Mouse (Mus musculus) R1 (cell line): Measurements from ENCODE around the gene Gfra1.

ENCODE experiments used
- DNase-seq: peaks from one replicate; pipeline ENCODE4 v3.0.0-alpha.2; 2018; ENCODE audit warnings: low read depth, low spot score

The Gfra1 gene

DNA sequence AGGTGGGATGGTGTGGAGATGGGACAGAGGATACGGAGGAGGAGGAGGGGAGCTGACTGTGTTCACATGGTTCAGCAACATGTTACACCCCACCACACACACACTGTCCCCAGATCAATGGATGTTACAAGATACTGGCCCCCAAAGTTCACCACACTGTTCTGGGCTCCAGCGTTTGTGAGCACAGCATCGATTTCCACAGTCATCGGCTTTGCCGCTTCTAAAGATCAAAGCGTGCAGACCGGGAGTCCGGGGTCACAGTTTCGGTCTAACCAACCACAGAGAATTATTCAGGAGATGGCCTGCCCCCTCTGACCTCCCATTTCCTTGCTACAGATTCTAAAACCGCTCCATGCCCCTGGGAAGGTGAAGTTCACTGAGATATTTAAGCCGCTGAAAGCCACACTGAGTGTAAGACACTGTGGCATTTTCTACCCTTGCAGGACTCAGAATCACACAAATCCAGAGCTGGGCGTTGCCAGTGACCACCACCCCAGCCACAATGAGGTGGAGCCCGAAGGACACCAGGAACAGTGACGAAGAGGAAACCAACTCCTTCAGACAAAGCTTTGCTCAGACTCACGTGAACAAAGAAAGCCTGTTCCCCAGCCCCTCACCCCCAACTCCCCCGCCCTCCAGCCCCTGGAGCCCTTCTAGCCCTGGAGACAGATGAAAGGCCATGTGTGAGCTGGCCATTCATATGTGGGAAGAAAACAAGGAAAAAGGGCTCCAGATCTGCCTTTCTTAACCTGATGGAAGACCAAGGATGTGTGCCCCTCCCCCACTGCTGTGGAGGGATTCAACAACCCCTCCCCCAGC lies 59.7 kb downstream of the Gfra1 start:
- DNase-seq, result peak; percentile 29

GRCm38 (mm10) chr19:58393121-58393520 lies 62.6 kb downstream of the Gfra1 start:
- DNase-seq, result no peak

GRCm38 (mm10) chr19:58391796-58392195 lies 63.9 kb downstream of the Gfra1 start:
- DNase-seq, result peak; percentile 62

DNA sequence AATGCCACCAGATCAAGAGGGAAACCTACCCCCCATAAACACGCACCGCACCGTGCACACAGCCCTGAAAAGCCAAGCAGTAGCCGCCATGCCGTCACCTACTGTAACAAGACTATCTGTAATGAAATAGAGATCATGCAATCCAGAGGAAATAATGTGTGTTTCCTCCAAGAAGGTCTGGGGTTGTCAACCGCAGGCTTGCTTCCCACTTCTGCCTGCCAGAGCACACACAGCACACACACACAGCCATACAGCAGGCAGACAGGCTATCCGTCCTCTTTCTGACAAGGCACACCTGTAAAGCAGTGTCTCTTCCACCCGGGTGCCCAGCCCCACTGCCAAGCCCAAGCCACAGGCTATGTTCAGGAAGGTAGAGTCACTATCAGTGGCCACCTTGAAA lies 66.2 kb downstream of the Gfra1 start:
- DNase-seq, result no peak

DNA sequence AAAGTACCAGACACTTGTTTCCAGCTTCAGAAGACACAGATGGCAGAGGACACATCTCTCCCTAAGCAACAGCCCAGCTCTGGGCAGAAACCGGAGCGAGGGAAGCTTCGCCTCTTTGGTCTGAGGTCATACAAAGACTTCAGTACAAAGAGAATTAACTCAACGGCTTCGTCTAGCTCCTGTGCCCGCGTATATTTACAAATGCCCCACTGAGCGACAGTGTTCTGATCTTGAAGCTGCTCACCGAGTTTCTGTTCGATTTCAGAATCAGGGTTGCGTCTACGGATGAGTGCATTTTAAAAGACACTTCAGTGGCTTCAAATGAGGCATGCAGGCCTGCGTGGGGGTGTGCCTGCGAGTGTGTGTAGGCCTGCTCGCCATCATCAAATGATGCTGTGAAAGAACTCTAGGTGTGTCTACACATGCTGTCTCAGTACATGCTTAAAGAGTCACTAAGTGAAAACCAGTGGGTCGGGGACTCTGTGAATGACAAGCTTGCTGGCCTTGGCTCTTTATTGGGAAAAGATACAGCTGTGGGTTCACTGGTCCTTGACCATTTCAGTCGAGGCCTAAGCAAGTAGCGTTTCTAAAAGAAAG lies 66.8 kb downstream of the Gfra1 start:
- DNase-seq, result no peak

DNA sequence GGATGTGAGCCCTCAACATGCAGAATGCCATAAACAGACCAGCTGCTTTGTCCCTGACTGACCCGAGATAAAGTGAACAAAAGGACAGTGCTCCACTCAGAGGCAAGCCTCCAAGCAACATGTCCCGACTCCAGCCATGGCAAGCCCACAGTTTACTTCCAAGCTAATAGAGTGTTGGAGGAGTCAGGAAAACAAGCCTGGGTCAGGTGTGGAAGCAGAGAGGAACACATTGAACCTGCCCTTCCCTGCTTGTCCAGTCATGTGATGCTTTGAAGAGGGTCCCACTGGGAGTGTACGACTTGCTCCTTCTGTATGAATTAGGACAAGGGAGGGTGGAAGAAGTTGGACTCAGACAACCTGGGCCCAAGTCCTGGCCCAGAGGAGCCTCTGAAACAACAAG lies 72.4 kb downstream of the Gfra1 start:
- DNase-seq, result no peak

- DNase-seq, result no peak
Measured at GRCm38 (mm10) chr19:58382535-58382934, 73.2 kb downstream of the Gfra1 start.

DNA sequence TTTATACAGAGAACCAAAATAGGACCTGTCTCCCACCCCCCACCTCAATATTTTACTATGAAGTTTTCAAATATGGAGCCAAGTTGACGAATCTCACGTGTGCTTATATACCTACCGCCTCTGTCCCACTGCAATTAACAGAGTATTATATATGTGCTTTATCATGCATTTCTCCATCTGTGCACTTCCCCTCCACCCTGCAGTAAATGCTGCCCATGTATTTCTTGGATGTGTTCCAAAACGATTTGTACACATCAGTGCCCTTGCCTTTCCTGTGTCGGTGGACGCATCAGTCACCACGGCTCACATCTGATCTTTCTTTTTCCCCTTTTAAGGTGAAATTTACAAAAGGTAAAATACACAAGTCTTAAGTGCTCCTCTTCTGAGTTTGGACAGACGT lies 77.7 kb downstream of the Gfra1 start:
- no peak for DNase-seq

DNA sequence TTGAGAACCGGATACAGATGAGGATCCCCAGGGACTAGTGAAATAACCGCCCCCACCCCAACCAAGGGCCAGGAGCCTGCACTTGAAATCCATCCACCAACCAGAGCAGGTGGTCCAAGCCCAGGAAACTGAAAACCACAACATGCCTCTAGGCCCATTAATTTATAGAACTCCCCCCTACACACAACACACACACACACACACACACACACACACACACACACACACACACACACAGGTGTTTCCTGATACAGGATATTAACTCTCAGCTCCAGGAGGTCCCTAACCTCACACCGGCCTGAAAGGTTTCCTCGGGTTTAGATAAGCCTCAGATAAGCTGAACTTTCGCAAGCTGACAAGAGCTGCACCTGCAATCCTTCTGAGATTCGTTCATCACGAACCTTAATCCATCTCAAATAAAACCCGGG lies 79.0 kb downstream of the Gfra1 start:
- DNase-seq, result no peak

GRCm38 (mm10) chr19:58374648-58375047 lies 81.1 kb downstream of the Gfra1 start:
- DNase-seq, result no peak

DNA sequence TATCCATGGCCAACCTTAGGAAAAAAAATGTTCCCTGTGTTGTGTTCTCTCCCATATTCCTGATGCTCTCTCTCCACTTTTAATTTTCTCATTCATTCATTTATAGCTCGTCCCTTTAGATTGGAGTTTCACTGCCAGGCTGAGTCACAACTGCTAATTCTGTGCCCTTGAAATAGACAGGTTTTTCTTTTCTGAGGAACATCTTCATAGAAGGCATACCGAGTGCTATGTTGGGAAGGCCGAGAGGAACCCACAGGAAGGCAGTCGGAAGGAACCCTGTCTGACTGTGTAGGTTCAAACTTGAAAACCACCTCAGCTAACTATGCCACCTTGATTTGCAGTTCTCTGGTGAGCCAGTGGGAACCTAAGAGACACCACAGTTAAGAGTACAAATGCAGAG lies 81.6 kb downstream of the Gfra1 start:
- no peak for DNase-seq

DNA sequence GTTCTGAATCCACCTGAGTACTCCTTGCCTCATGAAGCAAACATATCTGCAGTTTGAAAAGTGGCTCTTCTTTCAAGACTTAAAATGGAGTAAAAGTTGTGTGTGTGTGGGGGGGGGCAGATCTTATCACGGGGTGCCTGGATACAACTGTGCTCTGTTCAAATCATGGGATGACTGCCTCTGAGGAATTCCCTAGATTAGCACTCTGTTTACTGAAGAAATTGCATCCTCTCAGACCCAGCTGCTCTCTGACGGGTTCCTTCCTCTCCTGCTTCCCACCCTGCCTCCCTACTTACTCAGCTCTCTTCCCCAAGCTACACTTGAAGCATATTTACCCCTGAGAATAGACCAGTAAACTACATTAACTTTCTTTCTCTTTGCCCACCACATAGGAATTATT lies 87.2 kb downstream of the Gfra1 start:
- no peak for DNase-seq

DNA sequence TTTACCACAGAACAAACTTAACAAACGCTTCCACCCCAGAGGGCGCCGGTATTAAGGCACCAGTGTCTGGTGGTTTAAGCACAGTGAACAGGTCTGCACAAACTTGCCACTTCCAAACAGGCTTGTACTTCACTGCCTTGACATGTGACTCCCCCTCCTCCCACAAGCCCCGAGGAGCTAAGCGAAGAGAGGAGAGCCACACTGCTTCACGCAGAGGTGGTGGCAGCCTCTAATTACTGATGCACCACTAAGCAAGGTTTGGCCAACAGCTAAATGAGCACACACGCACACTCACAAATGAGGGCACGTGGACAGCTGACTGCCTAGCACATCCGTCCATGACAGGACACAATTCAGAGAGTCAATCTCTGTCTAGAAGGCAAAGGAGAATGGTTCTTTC lies 91.0 kb downstream of the Gfra1 start:
- DNase-seq, result peak; percentile 32

DNA sequence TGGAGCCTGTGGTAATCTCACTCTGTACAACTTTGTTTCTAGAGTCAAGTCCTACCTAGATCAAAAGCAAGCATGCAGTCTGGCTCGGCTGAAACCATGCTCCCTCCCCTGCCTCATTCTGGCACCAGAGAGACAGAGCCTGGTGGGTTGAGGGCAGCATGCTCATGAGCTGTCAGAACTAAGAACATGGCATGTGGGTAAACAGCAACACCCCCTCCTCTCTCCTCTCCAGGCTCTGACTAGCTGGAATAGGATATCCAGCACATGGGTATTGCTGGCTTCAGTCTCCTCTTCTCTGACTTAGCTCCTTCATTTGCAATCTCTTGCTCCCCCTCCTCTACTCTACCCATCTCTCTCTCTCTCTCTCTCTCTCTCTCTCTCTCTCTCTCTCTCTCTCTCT lies 94.7 kb downstream of the Gfra1 start:
- DNase-seq, result no peak

- DNase-seq, result no peak
Measured at GRCm38 (mm10) chr19:58358063-58358462, 97.6 kb downstream of the Gfra1 start.

GRCm38 (mm10) chr19:58353953-58354352 lies 101.8 kb downstream of the Gfra1 start:
- DNase-seq, result no peak

DNA sequence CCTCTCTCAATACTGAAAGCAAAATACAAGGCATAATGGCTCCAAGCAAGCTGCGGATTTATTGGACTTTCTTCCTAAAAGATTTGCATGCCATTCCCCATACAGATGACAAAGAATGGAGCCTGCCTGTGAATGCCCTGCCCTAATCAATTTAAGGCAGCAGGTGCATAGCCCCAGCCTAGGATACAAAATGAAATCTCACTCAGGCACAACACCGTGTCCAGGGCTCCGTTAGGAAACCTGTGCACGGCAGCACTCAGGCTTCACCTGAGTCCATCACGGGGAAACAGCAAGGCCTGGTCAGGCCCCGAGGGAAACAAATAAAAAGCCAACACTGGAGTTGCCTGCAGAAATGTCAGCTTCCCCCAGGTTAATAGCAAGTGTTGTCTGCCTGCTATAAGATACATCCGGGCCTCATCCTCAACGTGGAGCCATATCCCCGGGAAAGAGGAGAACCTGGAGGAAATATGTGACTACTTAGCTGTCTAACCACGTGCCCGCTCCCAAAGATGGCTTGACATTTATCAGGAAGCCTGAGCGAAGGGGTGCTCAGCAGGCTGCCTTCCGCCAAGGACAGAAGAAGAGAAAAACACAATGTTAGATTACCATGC lies 102.3 kb downstream of the Gfra1 start:
- no peak for DNase-seq

GRCm38 (mm10) chr19:58349890-58350408 lies 105.8 kb downstream of the Gfra1 start:
- no peak for DNase-seq

DNA sequence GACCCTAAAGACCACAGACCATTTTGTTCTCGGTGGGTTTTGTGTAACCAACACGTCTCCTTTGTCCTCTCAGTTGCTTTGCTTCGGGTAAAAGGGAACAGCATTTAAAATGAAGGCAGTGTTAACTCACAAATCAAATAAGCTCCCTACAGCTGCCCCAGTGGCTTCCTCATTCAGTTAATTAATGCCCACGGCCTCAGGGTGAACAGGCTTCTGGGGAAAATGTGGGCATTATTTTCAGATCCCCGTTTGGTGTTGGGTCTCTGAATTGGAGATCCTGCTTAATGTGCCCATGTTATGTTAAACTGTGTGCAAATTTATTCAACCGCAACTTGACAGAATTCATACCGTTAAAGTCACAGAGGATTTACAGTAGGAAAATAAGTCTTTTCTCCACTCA lies 110.6 kb downstream of the Gfra1 start:
- DNase-seq, result no peak

- no peak for DNase-seq
Measured at GRCm38 (mm10) chr19:58341351-58341750, 114.4 kb downstream of the Gfra1 start.

DNA sequence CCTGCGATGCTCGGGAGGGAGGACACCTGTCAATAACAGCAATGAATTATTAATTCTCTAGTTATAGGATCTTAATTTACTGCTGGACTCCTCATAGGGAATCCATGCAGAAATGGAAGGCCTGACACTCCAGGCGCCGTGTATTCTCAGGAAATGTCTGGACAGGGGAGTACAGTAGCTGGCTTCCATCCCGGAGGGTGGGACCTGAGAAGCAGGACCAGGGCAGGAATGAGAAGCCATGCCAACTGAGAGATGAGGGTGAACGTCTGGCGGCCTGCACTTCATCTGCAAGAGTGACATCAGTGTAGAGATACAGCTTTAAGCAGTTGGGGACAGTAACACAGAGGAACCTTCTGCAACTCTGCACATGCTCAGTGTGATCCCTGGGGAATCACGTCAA lies 115.5 kb downstream of the Gfra1 start:
- DNase-seq, result no peak

DNA sequence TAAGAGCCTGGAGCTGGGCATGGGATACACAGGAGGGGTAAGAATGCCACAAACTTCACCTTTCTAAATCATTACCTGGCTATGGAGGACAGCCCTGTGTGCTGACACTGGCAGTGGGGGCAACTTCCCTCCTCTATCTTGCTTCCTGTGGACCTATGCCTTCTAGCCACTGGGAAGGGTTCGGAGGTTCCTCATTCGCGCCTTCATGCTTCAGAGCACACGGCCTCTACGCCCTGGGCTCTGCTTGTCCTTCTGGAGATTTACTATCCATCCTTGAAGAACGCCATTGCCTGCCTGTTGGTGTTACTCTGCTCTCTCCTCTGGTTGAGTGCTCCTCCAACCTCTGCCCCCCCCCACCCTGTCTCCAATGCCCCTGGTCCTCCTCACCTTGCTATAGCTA lies 118.9 kb downstream of the Gfra1 start:
- no peak for DNase-seq
